Mouse (Mus musculus) heart, postnatal 0 days (tissue): Measurements from ENCODE around the gene Srbd1. TPM values are rescaled to one million over a fixed set of nuclear protein-coding genes. Genes with fewer than 3 reads are reported as not detected.

ENCODE experiments used
- ATAC-seq: fragments of 200-750 bp; cut with Nextera tagmentation; 2 replicates; pipeline ENCODE4 v1.8.0; 2017; ENCODE audit warnings: low read depth, moderate number of reproducible peaks, moderate library complexity; ENCODE audit not compliant: insufficient read depth
- DNase-seq: peaks from one replicate; pipeline ENCODE4 v3.0.0-alpha.2; 2016; ENCODE audit warnings: low spot score
- H3K27ac ChIP-seq: fragments of 300-500 bp; sonication (generic); 2 replicates; pipeline ENCODE4 v1.5.1; 2014; ENCODE audit warnings: low read depth, mild to moderate bottlenecking
- H3K27me3 ChIP-seq: fragments of 300-500 bp; sonication (generic); 2 replicates; pipeline ENCODE4 v1.6.1; 2014; ENCODE audit warnings: low read length, mixed read lengths; ENCODE audit not compliant: control insufficient read depth, insufficient read depth
- H3K36me3 ChIP-seq: fragments of 300-500 bp; sonication (generic); replicated peaks from 2 replicates; pipeline ENCODE4 v1.6.1; 2014; ENCODE audit warnings: low read length, mixed read lengths; ENCODE audit not compliant: control insufficient read depth, insufficient read depth
- H3K4me1 ChIP-seq: fragments of 300-500 bp; sonication (generic); 2 replicates; pipeline ENCODE4 v1.6.1; 2014; ENCODE audit warnings: antibody characterized with exemption; ENCODE audit not compliant: control insufficient read depth, insufficient read depth
- H3K4me2 ChIP-seq: fragments of 300-500 bp; sonication (generic); 2 replicates; pipeline ENCODE4 v1.6.1; 2014; ENCODE audit warnings: low read depth, mild to moderate bottlenecking, low read length, moderate library complexity
- H3K4me3 ChIP-seq: fragments of 300-500 bp; sonication (generic); 2 replicates; pipeline ENCODE4 v1.5.1; 2014; ENCODE audit warnings: low read depth, low read length
- H3K9ac ChIP-seq: fragments of 300-500 bp; sonication (generic); replicated peaks from 2 replicates; pipeline ENCODE4 v1.6.1; 2014; ENCODE audit warnings: low read depth, low read length, mixed read lengths
- H3K9me3 ChIP-seq: fragments of 300-500 bp; sonication (generic); replicated peaks from 2 replicates; pipeline ENCODE4 v1.6.1; 2016; ENCODE audit warnings: low read length; ENCODE audit not compliant: control insufficient read depth
- CTCF ChIP-seq: IDR thresholded peaks from 2 replicates; pipeline ENCODE4 v1.5.1; 2016; ENCODE audit warnings: antibody characterized with exemption, control low read depth, low read depth
- EP300 ChIP-seq: IDR thresholded peaks from 2 replicates; pipeline ENCODE4 v1.6.1; 2016; ENCODE audit warnings: antibody characterized with exemption, low read depth
- WGBS: fragments of 180-500 bp; shearing (Covaris S2); extraction: QIAGEN DNeasy Blood & Tissue Kit; methylation state at CpG from one replicate; pipeline ENCODE4 v1.1.7; 2014; 5-methylcytosine and 5-hydroxymethylcytosine counted together
- polyA plus RNA-seq: library from polyadenylated mRNA; unstranded; fragments of >200 nt; fragmentation: Nextera tagmentation; extraction: Ambion mirVana; gene quantifications from 2 replicates; pipeline ENCODE4 v1.2.1, GENCODE M21; 2015
- total RNA-seq: library from RNA; depleted of rRNA; stranded (reverse); fragments of >200 nt; gene quantifications from 2 replicates; pipeline ENCODE4 v1.2.3, GENCODE M21; 2014; ENCODE audit warnings: low replicate concordance

The Srbd1 gene
- total and polyA plus RNA-seq, 2 experiments from 2014 or later, result 3.7 to 5.4 TPM

GRCm38 (mm10) chr17:86032113-86032714, 112.8 kb downstream of the Srbd1 start:
- Histone ChIP-seq H3K9ac (no peak overlapping the region), H3K4me3 (no peak overlapping the region), H3K36me3 (no peaks in the 10 kb centered on the region), H3K9me3 (no peaks in the 10 kb centered on the region), H3K4me1 (no peaks in the 10 kb centered on the region), H3K4me2 (no peak overlapping the region), H3K27ac (no peak overlapping the region), H3K27me3 (no peaks in the 10 kb centered on the region)
- 72% methylated on average over 3 of the region's 3 CpGs for WGBS
- DNase-seq, result no peak
- TF ChIP-seq EP300 (no peak), CTCF (no peak)
- ATAC-seq, result peak; percentile 44; the same call in 1 of the 2 replicates

GRCm38 (mm10) chr17:86030016-86030415, 115.0 kb downstream of the Srbd1 start:
- ATAC-seq (no peak), DNase-seq (no peak)
- H3K4me2 ChIP-seq, result no peak overlapping the region
- H3K27me3 ChIP-seq, result no peaks in the 10 kb centered on the region
- no peak overlapping the region for H3K27ac ChIP-seq
- H3K4me1 ChIP-seq, result no peaks in the 10 kb centered on the region
- no peak for TF ChIP-seq EP300
- TF ChIP-seq CTCF, result no peak
- no peak overlapping the region for H3K9ac ChIP-seq
- no peak overlapping the region for H3K4me3 ChIP-seq
- WGBS, result 75% methylated on average over 4 of the region's 4 CpGs
- H3K9me3 ChIP-seq, result no peaks in the 10 kb centered on the region
- no peaks in the 10 kb centered on the region for H3K36me3 ChIP-seq

GRCm38 (mm10) chr17:86029175-86029574, 115.8 kb downstream of the Srbd1 start:
- Histone ChIP-seq H3K36me3 (no peaks in the 10 kb centered on the region), H3K9ac (no peak overlapping the region), H3K4me3 (no peak overlapping the region), H3K4me2 (no peak overlapping the region), H3K9me3 (no peaks in the 10 kb centered on the region), H3K27me3 (no peaks in the 10 kb centered on the region), H3K4me1 (no peaks in the 10 kb centered on the region), H3K27ac (no peak overlapping the region)
- DNase-seq (no peak), ATAC-seq (no peak)
- no peak for TF ChIP-seq CTCF
- 84% methylated on average over 1 of the region's 1 CpGs for WGBS

- no peaks in the 10 kb centered on the region for H3K36me3 ChIP-seq
- no peak overlapping the region for H3K4me2 ChIP-seq
- no peak overlapping the region for H3K27ac ChIP-seq
- H3K9ac ChIP-seq, result no peak overlapping the region
- no peaks in the 10 kb centered on the region for H3K9me3 ChIP-seq
- WGBS, result 82% methylated on average over 4 of the region's 4 CpGs
- TF ChIP-seq EP300, result no peak
- TF ChIP-seq CTCF, result no peak
- no peak for DNase-seq
- H3K4me1 ChIP-seq, result no peaks in the 10 kb centered on the region
- no peak overlapping the region for H3K4me3 ChIP-seq
- no peaks in the 10 kb centered on the region for H3K27me3 ChIP-seq
- no peak for ATAC-seq
Observed at GRCm38 (mm10) chr17:86027577-86028199, 117.3 kb downstream of the Srbd1 start.

GRCm38 (mm10) chr17:86024589-86024988, 120.4 kb downstream of the Srbd1 start:
- ATAC-seq, result no peak
- H3K27me3 ChIP-seq, result no peaks in the 10 kb centered on the region
- 87% methylated on average over 3 of the region's 3 CpGs for WGBS

GRCm38 (mm10) chr17:86022366-86022765, 122.6 kb downstream of the Srbd1 start:
- Histone ChIP-seq H3K9ac (no peak overlapping the region), H3K4me2 (no peak overlapping the region), H3K27me3 (no peaks in the 10 kb centered on the region), H3K4me1 (no peaks in the 10 kb centered on the region), H3K27ac (no peak overlapping the region), H3K4me3 (no peak overlapping the region), H3K9me3 (0 out of 2 replicates have a peak, but pooled peaks cover 4% of the 10 kb centered on the region), H3K36me3 (no peaks in the 10 kb centered on the region)
- TF ChIP-seq CTCF (no peak), EP300 (no peak)
- WGBS, result 78% methylated on average over 4 of the region's 4 CpGs
- no peak for ATAC-seq
- DNase-seq, result no peak

More at GRCm38 (mm10) chr17:86024589-86024988, 120.4 kb downstream of the Srbd1 start:
- no peak overlapping the region for H3K4me2 ChIP-seq
- H3K4me1 ChIP-seq, result no peaks in the 10 kb centered on the region
- H3K9me3 ChIP-seq, result no peaks in the 10 kb centered on the region
- TF ChIP-seq EP300 (no peak), CTCF (no peak)
- H3K27ac ChIP-seq, result no peak overlapping the region
- H3K9ac ChIP-seq, result no peak overlapping the region
- no peaks in the 10 kb centered on the region for H3K36me3 ChIP-seq
- H3K4me3 ChIP-seq, result no peak overlapping the region
- DNase-seq, result no peak
